Mouse (Mus musculus) left cerebral cortex, adult 2 months (tissue): ENCODE measurements around the gene Slc4a10. TPM values are rescaled to one million over a fixed set of nuclear protein-coding genes. Genes with fewer than 3 reads are reported as not detected.

ENCODE experiments used
- DNase-seq, 2 experiments: peaks; one replicate each; pipeline ENCODE4 v3.0.0; 2021 to 2022; ENCODE audit warnings: low spot score in 2 of 2, mixed read lengths in 1 of 2; ENCODE audit errors: extremely low spot score in 1 of 2
- H3K27ac ChIP-seq: fragments of 200-600 bp; 2 replicates; pipeline ENCODE4 v1.8.1; 2022
- H3K4me3 ChIP-seq: fragments of 200-600 bp; 2 replicates; pipeline ENCODE4 v1.8.1; 2022
- CTCF ChIP-seq: fragments of 200-600 bp; IDR thresholded peaks from 2 replicates; pipeline ENCODE4 v1.8.1; 2022; ENCODE audit warnings: antibody characterized with exemption, mild to moderate bottlenecking, moderate library complexity
- intact Hi-C: fragments of 180-260 bp; cut with DNase I; formaldehyde crosslinking; loops from one replicate; pipeline ENCODE4 v1.15.1; 2025
- total RNA-seq, 2 experiments: library from RNA; stranded (reverse); gene quantifications; 2 replicates each; pipeline ENCODE4 v1.2.3; 2021

Slc4a10 gene
- total RNA-seq, 2 experiments from 2014 or later, result 201 to 243 TPM

DNA sequence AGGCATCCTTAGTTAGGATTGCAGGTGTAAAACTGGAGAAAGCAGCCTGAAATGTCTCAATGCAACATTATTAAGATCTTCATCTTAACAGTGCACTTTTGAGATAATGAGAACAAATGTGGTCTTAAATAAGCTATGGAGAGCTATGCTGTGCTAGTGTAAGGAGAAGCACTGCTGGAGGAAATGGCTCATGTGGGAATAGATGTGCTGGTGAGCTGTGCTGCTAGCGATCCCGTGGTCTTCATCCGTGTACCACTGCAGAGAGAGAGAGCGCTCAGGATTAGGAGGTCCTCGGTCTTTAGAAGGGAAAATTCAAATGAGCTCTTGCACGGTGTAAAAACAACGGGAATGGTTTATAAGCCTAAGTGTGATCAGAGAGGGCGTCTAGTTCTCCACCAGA, 286.2 kb downstream of the Slc4a10 start:
- intact Hi-C loops, result no loop called here

GRCm38 (mm10) chr2:62334397-62335243, 288.4 kb downstream of the Slc4a10 start:
- intact Hi-C loops, result no loop called here
- H3K4me3 ChIP-seq, result no peak overlapping the region
- H3K27ac ChIP-seq, result peak overlapping the region; percentile 28
- no peak for DNase-seq
- no peak for TF ChIP-seq CTCF

More for the DNA sequence above, 286.2 kb downstream of the Slc4a10 start:
- TF ChIP-seq CTCF, result no peak
- no peak for DNase-seq
- Histone ChIP-seq H3K4me3 (no peak overlapping the region), H3K27ac (peak overlapping the region; percentile 68)

DNA sequence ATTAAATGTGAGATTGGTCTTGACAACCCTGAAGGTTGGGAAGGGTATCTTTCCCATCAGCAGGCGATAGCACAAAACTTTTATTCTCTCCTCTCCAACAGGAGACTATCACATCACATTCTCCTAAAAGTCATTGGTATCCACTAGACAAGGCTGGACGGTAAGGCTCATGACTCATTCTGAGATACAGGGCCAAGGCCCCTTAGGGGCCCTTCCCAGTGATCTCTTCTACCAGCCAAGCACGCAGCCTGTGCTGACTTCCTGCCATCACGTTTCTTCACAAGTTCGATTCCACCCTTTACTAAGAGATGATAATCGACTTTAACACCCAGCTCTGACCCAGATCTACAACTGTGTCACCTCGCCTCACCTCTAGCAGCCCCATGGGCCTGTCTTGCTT, 290.8 kb downstream of the Slc4a10 start:
- TF ChIP-seq CTCF, result no peak
- intact Hi-C loops, result no loop called here
- no peak for DNase-seq
- Histone ChIP-seq H3K4me3 (no peak overlapping the region), H3K27ac (no peak overlapping the region)

DNA sequence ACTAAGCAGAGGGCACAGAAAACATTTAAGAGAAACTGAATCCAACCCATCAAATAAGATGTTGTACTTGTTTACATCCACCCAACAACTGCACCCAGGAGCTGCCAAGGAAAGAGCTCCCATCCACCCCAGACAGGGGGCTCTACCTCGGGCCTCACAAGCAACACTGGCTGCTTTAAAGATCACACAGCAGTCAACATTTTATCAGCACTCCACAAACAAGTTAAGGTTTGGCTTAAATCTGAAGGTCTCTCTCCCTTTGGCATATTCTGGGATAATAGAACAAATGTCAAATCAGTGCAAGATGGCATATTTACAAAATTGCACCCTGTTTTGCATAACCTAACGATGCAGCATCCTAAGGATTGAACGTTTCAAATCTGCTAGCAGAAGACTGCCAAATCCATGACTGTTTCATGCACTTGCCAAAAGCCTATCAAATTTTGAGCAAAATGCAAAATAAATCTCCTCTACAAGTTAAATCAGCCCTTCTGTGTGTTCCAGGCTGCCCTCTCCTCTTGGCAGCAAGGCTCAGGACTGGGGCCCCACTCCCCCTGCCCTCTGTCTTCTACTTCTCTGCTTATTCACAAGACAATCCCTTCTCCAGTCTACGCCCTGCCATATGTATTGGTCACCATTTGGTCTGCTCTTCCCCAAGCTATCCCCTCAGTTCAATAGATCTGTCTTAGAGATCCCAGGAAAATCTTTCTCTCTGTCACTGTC, 293.1 kb downstream of the Slc4a10 start:
- no peak for TF ChIP-seq CTCF
- DNase-seq, result no peak
- peak overlapping the region; percentile 64 for H3K27ac ChIP-seq
- no peak overlapping the region for H3K4me3 ChIP-seq
- intact Hi-C loops, result no loop called here

DNA sequence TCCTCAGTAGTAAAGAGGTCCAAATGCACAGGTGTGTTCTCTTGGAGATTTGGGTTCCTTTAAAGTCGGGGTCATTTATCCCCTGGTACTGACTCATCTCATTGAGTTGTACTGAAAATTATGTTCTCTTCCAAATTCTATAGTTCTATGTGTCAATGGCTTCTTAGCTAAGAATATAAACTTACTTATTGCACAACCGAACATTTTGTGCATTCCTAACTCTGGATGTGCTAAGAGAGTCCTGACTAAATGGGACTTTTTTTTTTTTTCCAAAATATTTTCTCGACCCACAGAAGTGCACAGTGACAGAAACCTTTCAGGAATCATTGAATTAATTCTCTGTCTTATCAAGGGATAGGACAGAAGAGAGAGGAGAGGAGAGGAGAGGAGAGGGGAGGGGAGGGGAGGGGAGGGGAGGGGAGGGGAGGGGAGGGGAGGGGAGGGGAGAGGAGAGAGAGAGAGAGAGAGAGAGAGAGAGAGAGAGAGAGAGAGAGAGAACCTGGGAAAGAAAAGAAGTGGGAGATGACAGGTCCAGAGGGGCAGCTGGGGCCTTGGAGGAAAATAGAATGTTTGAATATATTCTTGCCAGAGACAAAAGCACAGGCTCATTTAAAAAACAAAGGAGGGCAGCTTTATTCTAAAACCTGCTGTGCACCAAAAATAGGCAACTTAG, 294.9 kb downstream of the Slc4a10 start:
- Histone ChIP-seq H3K4me3 (no peak overlapping the region), H3K27ac (peak overlapping the region; percentile 86)
- DNase-seq, result no peak
- intact Hi-C loops, result loop anchor here (2.0 to 5.0 kb wide), 2 partner anchors 34 to 176 kb away; no protein-coding TSS in a partner anchor
- no peak for TF ChIP-seq CTCF

- DNase-seq, result peak in 1 of 2 experiments; percentile 55
- Histone ChIP-seq H3K27ac (peak overlapping the region; percentile 86), H3K4me3 (peak overlapping the region; percentile 13; the same call in 1 of the 2 replicates)
- intact Hi-C loops, result loop anchor here (2.0 to 5.0 kb wide), 2 partner anchors 35 to 176 kb away; no protein-coding TSS in a partner anchor
- TF ChIP-seq CTCF, result no peak
Observed at GRCm38 (mm10) chr2:62341734-62342128, 295.5 kb downstream of the Slc4a10 start.

GRCm38 (mm10) chr2:62344367-62344766, 298.1 kb downstream of the Slc4a10 start:
- no peak overlapping the region for H3K4me3 ChIP-seq
- intact Hi-C loops, result loop anchor here (5.0 kb wide), 1 partner anchor 173 kb away; no protein-coding TSS in a partner anchor
- H3K27ac ChIP-seq, result no peak overlapping the region; the same call in 1 of the 2 replicates
- DNase-seq, result no peak
- no peak for TF ChIP-seq CTCF

DNA sequence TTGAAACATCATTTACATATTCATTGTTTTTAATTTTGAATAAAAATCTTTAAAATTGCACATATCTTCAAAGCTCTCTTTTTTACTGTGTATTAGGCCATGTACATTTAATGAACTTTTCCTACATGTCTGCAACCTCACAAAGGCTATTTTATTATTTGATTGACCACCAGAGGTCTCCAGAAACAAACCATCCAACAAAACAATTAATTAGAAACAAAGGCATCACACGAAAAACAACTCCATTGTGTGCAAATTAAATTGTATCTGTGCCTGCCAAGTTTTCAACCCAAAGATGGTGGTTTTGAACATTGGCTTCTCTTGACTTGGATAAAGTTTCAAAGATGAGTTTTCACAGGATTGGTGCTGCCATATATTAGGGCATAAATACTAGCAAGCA, 300.5 kb downstream of the Slc4a10 start:
- peak; percentile 37 for TF ChIP-seq CTCF
- Histone ChIP-seq H3K27ac (no peak overlapping the region; the same call in 1 of the 2 replicates), H3K4me3 (no peak overlapping the region)
- intact Hi-C loops, result loop anchor here (2.0 kb wide), 2 partner anchors 112 to 282 kb away; no protein-coding TSS in a partner anchor
- no peak for DNase-seq

- no peak for DNase-seq
- TF ChIP-seq CTCF, result no peak
- intact Hi-C loops, result loop anchor here (2.0 kb wide), 2 partner anchors 111 to 281 kb away; no protein-coding TSS in a partner anchor
- H3K4me3 ChIP-seq, result no peak overlapping the region
- peak overlapping the region; percentile 60; the same call in 1 of the 2 replicates for H3K27ac ChIP-seq
Observed at GRCm38 (mm10) chr2:62347762-62348161, 301.5 kb downstream of the Slc4a10 start.

- no peak for TF ChIP-seq CTCF
- H3K27ac ChIP-seq, result no peak overlapping the region
- H3K4me3 ChIP-seq, result no peak overlapping the region
- intact Hi-C loops, result no loop called here
- no peak for DNase-seq
Observed at GRCm38 (mm10) chr2:62352035-62352434, 305.8 kb downstream of the Slc4a10 start.

DNA sequence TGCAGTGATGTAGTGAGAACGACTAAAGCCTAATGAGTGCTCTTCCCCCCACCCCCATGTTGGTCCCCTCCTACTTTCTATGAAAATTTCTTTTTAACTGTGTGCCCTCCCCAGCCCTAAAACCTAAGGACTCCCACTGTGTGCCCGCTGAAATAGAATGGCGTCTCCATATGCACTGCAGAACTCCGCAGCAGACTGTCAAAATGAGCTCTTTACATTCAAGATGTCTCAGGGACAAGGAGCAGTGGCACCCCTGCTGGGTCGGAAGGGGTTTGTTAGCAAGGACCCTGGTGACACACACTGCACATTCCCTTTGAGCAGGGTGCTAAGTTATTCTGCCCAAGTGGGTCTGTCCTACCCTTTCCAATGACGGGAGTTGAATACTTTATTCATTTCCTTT, 309.5 kb downstream of the Slc4a10 start:
- Histone ChIP-seq H3K27ac (peak overlapping the region; percentile 24; the same call in 1 of the 2 replicates), H3K4me3 (no peak overlapping the region)
- no peak for DNase-seq
- intact Hi-C loops, result no loop called here
- TF ChIP-seq CTCF, result no peak
